Mouse (Mus musculus) central nervous system, embryonic 14 days (tissue): ENCODE measurements around the gene Gm8232. TPM values are rescaled to one million over a fixed set of nuclear protein-coding genes. Genes with fewer than 3 reads are reported as not detected.

Experiments used
- polyA plus RNA-seq: library from polyadenylated mRNA; depleted of rRNA; stranded (reverse); fragments of >200 nt; gene quantifications from 2 replicates; pipeline ENCODE4 v1.2.3, GENCODE M21; 2012; rRNA removed

The Gm8232 gene
- polyA plus RNA-seq: not detected in 2 replicates

DNA sequence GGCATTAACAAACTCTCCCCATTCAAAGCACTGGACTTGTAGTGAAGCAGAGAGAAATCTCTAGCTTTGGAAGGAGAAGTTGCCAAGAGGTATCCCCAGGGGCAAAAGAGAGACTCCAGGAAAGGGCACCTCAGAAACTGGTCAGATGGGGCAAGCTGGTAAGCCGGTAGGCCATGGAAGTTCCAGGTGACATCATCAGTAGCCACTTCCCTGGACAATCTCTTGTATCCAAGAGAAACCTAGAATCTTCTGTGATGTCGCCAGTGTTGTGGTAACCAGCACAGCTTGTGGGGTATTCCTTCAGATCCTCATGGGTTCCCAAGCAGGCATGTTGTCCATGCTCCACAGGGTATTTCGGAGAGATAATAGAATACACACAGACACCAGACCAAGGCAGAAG, at the start of gene Gm8232:
Gene Gm8232, plus strand, starts transcription at position 301 of the 400 bp plus-strand sequence.

DNA sequence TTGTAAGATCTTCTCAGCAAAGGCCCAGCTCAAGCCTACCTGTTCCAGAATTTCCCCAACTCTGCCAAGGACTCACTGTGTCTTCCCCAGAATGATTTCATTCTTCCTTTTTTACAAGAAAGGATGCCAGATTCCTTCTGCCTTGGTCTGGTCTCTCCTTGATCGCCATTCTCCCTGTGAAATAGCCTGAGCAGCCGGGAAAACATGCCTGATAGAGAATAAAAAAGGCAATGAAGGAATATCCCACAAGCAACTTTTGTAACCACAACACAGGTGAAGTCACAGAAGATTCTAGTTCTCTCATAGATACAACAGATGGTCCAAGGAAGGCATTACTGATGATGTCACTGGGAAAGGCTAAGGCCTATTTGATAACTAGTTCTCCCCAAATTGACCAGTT, 22.8 kb upstream of the Gm8232 start, which contains the start of gene Gm3371:
Gene Gm3371, minus strand, starts transcription at position 101 of the 400 bp plus-strand sequence.

Other genes with a start within 250 kb of the Gm8232 start
- gene Gm8212, start 236.0 kb upstream of the Gm8232 start, polyA plus RNA-seq: not detected in 2 replicates
- not detected in 2 replicates for gene 4930503E14Rik, start 220.4 kb upstream of the Gm8232 start, polyA plus RNA-seq
- not detected in 2 replicates for gene Gm8220, start 148.1 kb upstream of the Gm8232 start, polyA plus RNA-seq
- not detected in 2 replicates for gene Gm5930, start 95.1 kb upstream of the Gm8232 start, polyA plus RNA-seq
- 0.06 TPM in 2 replicates for gene Gm8229, start 68.3 kb upstream of the Gm8232 start, polyA plus RNA-seq
- gene Gm3371, start 22.9 kb upstream of the Gm8232 start, polyA plus RNA-seq: not detected in 2 replicates
- gene BC061237, start 58.8 kb downstream of the Gm8232 start, polyA plus RNA-seq: 0.12 TPM in 1 of 2 replicates, not detected in the other
- not detected in 2 replicates for gene Gm17093, start 84.6 kb downstream of the Gm8232 start, polyA plus RNA-seq
- 0.10 TPM in 1 of 2 replicates, not detected in the other for gene Gm8247, start 149.5 kb downstream of the Gm8232 start, polyA plus RNA-seq
- gene Gm5624, start 194.3 kb downstream of the Gm8232 start, polyA plus RNA-seq: not detected in 2 replicates